Mouse (Mus musculus) midbrain, postnatal 0 days (tissue): ENCODE data around the gene Ctcf. TPM values are rescaled to one million over a fixed set of nuclear protein-coding genes. Genes with fewer than 3 reads are reported as not detected.

Experiments used
- ATAC-seq: fragments of 200-750 bp; cut with Nextera tagmentation; 2 replicates; pipeline ENCODE4 v1.8.0; 2017; ENCODE audit warnings: moderate number of reproducible peaks, mild to moderate bottlenecking, moderate TSS enrichment, moderate library complexity; ENCODE audit not compliant: low FRiP score
- DNase-seq: peaks from one replicate; pipeline ENCODE4 v3.0.0-alpha.2; 2015; ENCODE audit warnings: low spot score
- H3K27ac ChIP-seq: fragments of 300-500 bp; sonication (generic); 2 replicates; pipeline ENCODE4 v1.5.1; 2014; ENCODE audit warnings: low read depth, mild to moderate bottlenecking, low read length, mixed read lengths
- H3K27me3 ChIP-seq: fragments of 300-500 bp; sonication (generic); 2 replicates; pipeline ENCODE4 v1.6.1; 2014; ENCODE audit warnings: low read length, control low read depth, mixed read lengths; ENCODE audit not compliant: insufficient read depth
- H3K36me3 ChIP-seq: fragments of 300-500 bp; sonication (generic); 2 replicates; pipeline ENCODE4 v1.6.1; 2014; ENCODE audit warnings: low read length, control low read depth, mixed read lengths; ENCODE audit not compliant: insufficient read depth
- H3K4me1 ChIP-seq: fragments of 300-500 bp; sonication (generic); 2 replicates; pipeline ENCODE4 v1.6.1; 2014; ENCODE audit warnings: mild to moderate bottlenecking, control low read depth, antibody characterized with exemption, low read length, mixed read lengths; ENCODE audit not compliant: insufficient read depth
- H3K4me2 ChIP-seq: fragments of 300-500 bp; sonication (generic); 2 replicates; pipeline ENCODE4 v1.6.1; 2014; ENCODE audit warnings: low read depth, mild to moderate bottlenecking, low read length, mixed read lengths; ENCODE audit not compliant: poor library complexity, severe bottlenecking
- H3K4me3 ChIP-seq: fragments of 300-500 bp; sonication (generic); 2 replicates; pipeline ENCODE4 v1.5.1; 2014; ENCODE audit warnings: low read depth, mild to moderate bottlenecking, low read length, moderate library complexity
- H3K9ac ChIP-seq: fragments of 300-500 bp; sonication (generic); replicated peaks from 2 replicates; pipeline ENCODE4 v1.6.1; 2014; ENCODE audit warnings: mild to moderate bottlenecking, low read length, moderate library complexity, mixed read lengths; ENCODE audit not compliant: poor library complexity, severe bottlenecking
- H3K9me3 ChIP-seq: fragments of 300-500 bp; sonication (generic); 2 replicates; pipeline ENCODE4 v1.6.1; 2016; ENCODE audit warnings: low read length, control low read depth
- CTCF ChIP-seq: IDR thresholded peaks from 2 replicates; pipeline ENCODE4 v1.5.1; 2016; ENCODE audit warnings: antibody characterized with exemption, mild to moderate bottlenecking
- WGBS: fragments of 180-500 bp; shearing (Covaris S2); extraction: QIAGEN DNeasy Blood & Tissue Kit; methylation state at CpG from one replicate; pipeline ENCODE4 v1.1.7; 2014; 5-methylcytosine and 5-hydroxymethylcytosine counted together
- polyA plus RNA-seq: library from polyadenylated mRNA; unstranded; fragments of >200 nt; fragmentation: Nextera tagmentation; extraction: Ambion mirVana; gene quantifications from 2 replicates; pipeline ENCODE4 v1.2.1, GENCODE M21; 2015
- total RNA-seq: library from RNA; depleted of rRNA; stranded (reverse); fragments of >200 nt; gene quantifications from 2 replicates; pipeline ENCODE4 v1.2.3, GENCODE M21; 2014

Gene Ctcf
- total and polyA plus RNA-seq, 2 experiments from 2014 or later, result 40.2 to 81.9 TPM

- H3K9me3 ChIP-seq, result no peaks in the 10 kb centered on the region
- H3K4me2 ChIP-seq, result peak overlapping the region; percentile 72
- peak overlapping the region; percentile 67 for H3K27ac ChIP-seq
- H3K4me1 ChIP-seq, result peaks cover 5% of the 10 kb centered on the region; the same call in 1 of the 2 replicates
- ATAC-seq (no peak), DNase-seq (no peak)
- peak overlapping the region; percentile 71; the same call in 1 of the 2 replicates for H3K9ac ChIP-seq
- H3K36me3 ChIP-seq, result no peaks in the 10 kb centered on the region
- no peaks in the 10 kb centered on the region for H3K27me3 ChIP-seq
- WGBS, result 2% methylated on average over 11 of the region's 11 CpGs
- H3K4me3 ChIP-seq, result peak overlapping the region; percentile 84
- no peak for TF ChIP-seq CTCF
Observed at GRCm38 (mm10) chr8:105635481-105635880, 887 bp upstream of the Ctcf start.

- peak; percentile 63 for DNase-seq
- Histone ChIP-seq H3K9ac (peak within 1 kb of the TSS; percentile 98), H3K27ac (peak within 1 kb of the TSS; percentile 99), H3K27me3 (no peaks in the 10 kb centered on the region), H3K4me2 (peak within 1 kb of the TSS; percentile 84), H3K36me3 (no peaks in the 10 kb centered on the region), H3K4me1 (peaks cover 5% of the 10 kb centered on the region; the same call in 1 of the 2 replicates), H3K9me3 (no peaks in the 10 kb centered on the region), H3K4me3 (peak within 1 kb of the TSS; percentile 84)
- TF ChIP-seq CTCF, result peak; percentile 25; the same call in 1 of the 2 replicates
- WGBS, result under 1% methylated on average over 59 of the region's 63 CpGs
- peak; percentile 38 for ATAC-seq
Observed at GRCm38 (mm10) chr8:105636963-105637510, 669 bp downstream of the Ctcf start, which contains the start of gene Agrp. Gene Agrp, minus strand, starts transcription at chr8:105637393.

GRCm38 (mm10) chr8:105637601-105638041, 1.3 kb downstream of the Ctcf start:
- TF ChIP-seq CTCF, result no peak
- H3K4me1 ChIP-seq, result peaks cover 5% of the 10 kb centered on the region; the same call in 1 of the 2 replicates
- H3K36me3 ChIP-seq, result no peaks in the 10 kb centered on the region
- H3K4me3 ChIP-seq, result peak overlapping the region; percentile 84
- ATAC-seq (no peak), DNase-seq (no peak)
- H3K27me3 ChIP-seq, result no peaks in the 10 kb centered on the region
- WGBS, result 0% methylated on average over 11 of the region's 11 CpGs
- peak overlapping the region; percentile 98 for H3K9ac ChIP-seq
- H3K4me2 ChIP-seq, result peak overlapping the region; percentile 84
- peak overlapping the region; percentile 99 for H3K27ac ChIP-seq
- H3K9me3 ChIP-seq, result no peaks in the 10 kb centered on the region

- no peak overlapping the region for H3K9ac ChIP-seq
- 86% methylated on average over 4 of the region's 4 CpGs for WGBS
Observed at GRCm38 (mm10) chr8:105638510-105638909, 2.1 kb downstream of the Ctcf start.

GRCm38 (mm10) chr8:105639835-105640234, 3.5 kb downstream of the Ctcf start:
- 0 out of 2 replicates have a peak, but pooled peaks cover 3% of the 10 kb centered on the region for H3K36me3 ChIP-seq
- DNase-seq (no peak), ATAC-seq (no peak)
- H3K4me3 ChIP-seq, result no peak overlapping the region
- no peaks in the 10 kb centered on the region for H3K27me3 ChIP-seq
- H3K4me1 ChIP-seq, result peaks cover 5% of the 10 kb centered on the region; the same call in 1 of the 2 replicates
- H3K27ac ChIP-seq, result no peak overlapping the region
- WGBS, result 75% methylated on average over 1 of the region's 1 CpGs
- TF ChIP-seq CTCF, result no peak
- no peaks in the 10 kb centered on the region for H3K9me3 ChIP-seq
- no peak overlapping the region for H3K4me2 ChIP-seq
- H3K9ac ChIP-seq, result no peak overlapping the region

More at GRCm38 (mm10) chr8:105638510-105638909, 2.1 kb downstream of the Ctcf start:
- TF ChIP-seq CTCF, result no peak
- Histone ChIP-seq H3K9me3 (no peaks in the 10 kb centered on the region), H3K36me3 (no peaks in the 10 kb centered on the region), H3K27me3 (no peaks in the 10 kb centered on the region), H3K4me2 (no peak overlapping the region), H3K4me1 (peaks cover 5% of the 10 kb centered on the region; the same call in 1 of the 2 replicates), H3K4me3 (0 out of 2 replicates have a peak overlapping the region, but pooled peaks have one; percentile 14), H3K27ac (no peak overlapping the region)
- no peak for DNase-seq
- ATAC-seq, result no peak

GRCm38 (mm10) chr8:105640511-105640910, 4.1 kb downstream of the Ctcf start:
- Histone ChIP-seq H3K9ac (no peak overlapping the region), H3K27me3 (no peaks in the 10 kb centered on the region), H3K4me2 (no peak overlapping the region), H3K9me3 (no peaks in the 10 kb centered on the region), H3K27ac (no peak overlapping the region), H3K4me1 (peaks cover 5% of the 10 kb centered on the region; the same call in 1 of the 2 replicates), H3K4me3 (no peak overlapping the region), H3K36me3 (0 out of 2 replicates have a peak, but pooled peaks cover 6% of the 10 kb centered on the region)
- ATAC-seq (no peak), DNase-seq (peak; percentile 29)
- no peak for TF ChIP-seq CTCF
- 76% methylated on average over 2 of the region's 2 CpGs for WGBS
